Mouse (Mus musculus): ENCODE results near the gene Tmem30c. TPM values are rescaled to one million over a fixed set of nuclear protein-coding genes. Genes with fewer than 3 reads are reported as not detected.

The Tmem30c gene
- 0.18 and 0.43 TPM in 2 replicates for polyA plus RNA-seq (2015; fragmentation: Nextera tagmentation; extraction: Ambion mirVana)

- 78% methylated on average over 2 of the region's 2 CpGs for WGBS
- no peaks in the 10 kb centered on the region for H3K36me3 ChIP-seq
- H3K4me3 ChIP-seq = no peak within 1 kb of the TSS
- no peak for ATAC-seq (replicated peaks)
- no peak within 1 kb of the TSS for H3K4me2 ChIP-seq (replicated peaks)
- no peaks in the 10 kb centered on the region for H3K27me3 ChIP-seq
- H3K9ac ChIP-seq (replicated peaks) = no peak within 1 kb of the TSS
- H3K9me3 ChIP-seq = no peaks in the 10 kb centered on the region
- H3K27ac ChIP-seq (replicated peaks) = no peak within 1 kb of the TSS
- no peaks in the 10 kb centered on the region for H3K4me1 ChIP-seq
Observed at GRCm38 (mm10) chr16:57292765-57293164, at the start of gene Tmem30c. TSS of gene Tmem30c (minus strand) at chr16:57292865.

DNA sequence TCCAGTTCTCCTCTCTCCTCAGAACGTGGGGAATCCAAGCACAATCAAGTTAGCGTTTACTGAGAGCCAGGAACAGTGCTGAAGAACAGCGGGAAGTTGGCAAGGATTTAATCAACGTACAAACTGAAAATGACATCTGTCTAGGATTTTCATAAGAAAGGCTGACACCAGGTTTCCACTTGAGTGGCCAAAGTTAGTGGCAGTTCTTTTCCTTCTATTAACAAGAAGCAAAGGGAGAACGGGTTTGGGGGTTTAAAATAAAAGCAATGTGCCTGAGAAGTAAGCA, 47.9 kb upstream of the Tmem30c start:
- Histone ChIP-seq H3K27ac (replicated peaks) (no peak overlapping the region), H3K27me3 (no peaks in the 10 kb centered on the region), H3K9me3 (no peaks in the 10 kb centered on the region), H3K4me2 (replicated peaks) (no peak overlapping the region), H3K36me3 (no peaks in the 10 kb centered on the region), H3K4me3 (no peak overlapping the region), H3K9ac (replicated peaks) (no peak overlapping the region), H3K4me1 (no peaks in the 10 kb centered on the region)
- WGBS = 31% methylated on average over 5 of the region's 5 CpGs
- ATAC-seq (replicated peaks) = no peak

GRCm38 (mm10) chr16:57339765-57340612, 47.3 kb upstream of the Tmem30c start:
- no peaks in the 10 kb centered on the region for H3K9me3 ChIP-seq
- H3K9ac ChIP-seq (replicated peaks) = no peak overlapping the region
- H3K4me3 ChIP-seq = no peak overlapping the region
- no peak overlapping the region for H3K27ac ChIP-seq (replicated peaks)
- H3K27me3 ChIP-seq = no peaks in the 10 kb centered on the region
- WGBS = 88% methylated on average over 8 of the region's 8 CpGs
- H3K4me2 ChIP-seq (replicated peaks) = no peak overlapping the region
- no peaks in the 10 kb centered on the region for H3K4me1 ChIP-seq
- H3K36me3 ChIP-seq = no peaks in the 10 kb centered on the region
- ATAC-seq (replicated peaks) = peak; percentile 43; the same call in 1 of the 2 replicates

DNA sequence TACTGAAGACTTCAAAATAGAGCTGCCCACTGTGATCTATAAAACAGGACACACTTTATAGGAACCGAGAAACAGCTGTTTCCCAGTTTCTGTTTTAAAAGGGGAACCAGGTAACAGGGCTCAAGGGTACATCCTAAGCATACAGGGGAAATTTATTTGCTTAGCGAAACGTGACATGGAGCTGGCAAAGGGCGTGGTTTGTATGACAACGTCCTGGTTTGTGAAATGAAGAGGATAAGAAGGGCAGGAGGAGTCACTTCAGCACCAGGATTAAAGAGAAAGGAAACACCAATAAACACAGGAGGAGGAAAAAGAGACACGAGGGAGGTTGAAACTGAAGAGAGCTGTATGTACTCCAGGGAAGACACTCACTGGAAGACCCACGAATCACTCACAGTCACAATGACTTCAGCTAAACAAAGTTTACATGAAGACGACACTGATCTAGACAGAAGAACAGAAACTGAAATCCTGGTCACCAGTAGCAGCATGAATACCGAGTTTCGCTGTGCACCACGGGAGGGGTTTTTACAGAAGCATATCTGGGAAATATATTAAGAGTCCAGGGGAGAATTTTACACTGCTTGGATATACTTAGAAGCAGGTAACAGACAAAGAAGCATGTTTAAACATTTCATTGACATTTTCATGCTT, 44.2 kb upstream of the Tmem30c start:
- Histone ChIP-seq H3K36me3 (no peaks in the 10 kb centered on the region), H3K4me1 (no peaks in the 10 kb centered on the region), H3K4me2 (replicated peaks) (no peak overlapping the region), H3K27ac (replicated peaks) (no peak overlapping the region), H3K27me3 (no peaks in the 10 kb centered on the region), H3K9me3 (no peaks in the 10 kb centered on the region), H3K9ac (replicated peaks) (no peak overlapping the region), H3K4me3 (no peak overlapping the region)
- WGBS = 88% methylated on average over 11 of the region's 11 CpGs
- ATAC-seq (replicated peaks) = no peak

DNA sequence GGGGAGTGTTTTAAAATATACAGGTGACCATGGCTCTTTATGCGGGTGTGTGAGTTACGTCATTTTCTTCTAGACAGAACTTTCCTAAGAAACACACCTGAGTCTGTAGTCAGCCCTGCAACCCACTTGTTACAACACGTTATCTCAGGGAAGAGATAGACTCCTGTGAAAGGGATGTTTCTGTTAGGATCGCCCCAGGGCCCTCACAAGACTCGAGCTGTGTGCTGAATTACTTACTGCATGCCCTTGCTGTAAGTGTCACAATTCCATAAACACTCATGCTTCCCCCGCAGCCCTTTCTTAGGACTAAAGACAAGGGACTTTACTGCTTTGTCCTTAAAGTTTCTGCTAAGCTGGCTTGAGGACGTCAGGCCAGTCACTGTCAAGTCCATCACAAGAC, 39.6 kb upstream of the Tmem30c start:
- Histone ChIP-seq H3K9ac (replicated peaks) (no peak overlapping the region), H3K4me3 (no peak overlapping the region), H3K9me3 (no peaks in the 10 kb centered on the region), H3K4me2 (replicated peaks) (no peak overlapping the region), H3K4me1 (no peaks in the 10 kb centered on the region), H3K27me3 (no peaks in the 10 kb centered on the region), H3K27ac (replicated peaks) (no peak overlapping the region), H3K36me3 (no peaks in the 10 kb centered on the region)
- WGBS = 86% methylated on average over 7 of the region's 7 CpGs
- ATAC-seq (replicated peaks) = no peak

DNA sequence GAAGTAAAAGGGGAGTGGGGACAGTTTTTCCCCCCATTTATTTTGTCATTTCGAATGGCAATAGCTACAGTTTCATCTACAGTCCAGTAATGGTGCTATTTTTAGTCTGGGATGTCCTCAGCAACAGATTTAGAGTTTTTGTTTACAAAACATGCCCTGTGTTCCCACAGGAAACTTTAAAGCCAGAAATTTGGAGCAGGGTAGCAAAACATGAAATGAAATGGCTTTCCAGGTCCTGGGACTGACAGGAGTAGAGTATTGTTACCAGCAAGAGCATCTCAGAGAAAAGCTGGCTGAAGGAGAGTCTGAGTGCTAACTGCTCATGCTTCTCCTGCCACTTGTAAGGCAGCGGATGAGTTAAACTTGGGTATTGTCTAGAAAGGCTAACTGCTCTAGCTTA, 37.4 kb upstream of the Tmem30c start:
- H3K9me3 ChIP-seq = no peaks in the 10 kb centered on the region
- no peak for ATAC-seq (replicated peaks)
- H3K4me1 ChIP-seq = no peaks in the 10 kb centered on the region
- H3K27ac ChIP-seq (replicated peaks) = no peak overlapping the region
- H3K36me3 ChIP-seq = no peaks in the 10 kb centered on the region
- no peak overlapping the region for H3K9ac ChIP-seq (replicated peaks)
- WGBS = 73% methylated on average over 2 of the region's 2 CpGs
- H3K4me3 ChIP-seq = no peak overlapping the region
- no peaks in the 10 kb centered on the region for H3K27me3 ChIP-seq
- H3K4me2 ChIP-seq (replicated peaks) = no peak overlapping the region

GRCm38 (mm10) chr16:57329028-57329427, 36.4 kb upstream of the Tmem30c start:
- H3K4me2 ChIP-seq (replicated peaks) = no peak overlapping the region
- H3K4me3 ChIP-seq = no peak overlapping the region
- no peaks in the 10 kb centered on the region for H3K36me3 ChIP-seq
- H3K27ac ChIP-seq (replicated peaks) = no peak overlapping the region
- H3K9ac ChIP-seq (replicated peaks) = no peak overlapping the region
- ATAC-seq (replicated peaks) = no peak
- 87% methylated on average over 8 of the region's 8 CpGs for WGBS
- no peaks in the 10 kb centered on the region for H3K27me3 ChIP-seq
- no peaks in the 10 kb centered on the region for H3K9me3 ChIP-seq
- H3K4me1 ChIP-seq = no peaks in the 10 kb centered on the region

DNA sequence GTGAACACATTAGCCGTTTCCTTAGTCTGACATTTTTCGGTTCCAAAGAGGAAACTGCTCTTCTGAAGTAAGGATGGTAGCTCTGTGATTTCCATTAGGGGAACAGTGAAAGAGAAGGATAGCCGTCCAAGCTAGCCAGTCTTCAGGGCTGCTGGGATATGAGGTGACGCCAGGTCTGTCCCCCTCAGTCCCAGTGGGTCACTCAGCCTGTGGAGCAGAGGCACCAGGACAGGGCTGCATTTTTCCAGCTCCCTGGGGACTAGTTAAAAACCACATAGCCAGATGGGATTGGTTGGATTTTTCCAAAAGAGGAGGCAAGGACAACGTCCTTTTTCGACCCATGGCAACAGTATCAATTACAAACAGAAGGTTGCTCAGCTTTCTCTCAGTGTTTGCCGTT, 34.3 kb upstream of the Tmem30c start:
- Histone ChIP-seq H3K4me2 (replicated peaks) (no peak overlapping the region), H3K4me3 (no peak overlapping the region), H3K27me3 (no peaks in the 10 kb centered on the region), H3K9ac (replicated peaks) (no peak overlapping the region), H3K9me3 (no peaks in the 10 kb centered on the region), H3K36me3 (no peaks in the 10 kb centered on the region), H3K27ac (replicated peaks) (no peak overlapping the region), H3K4me1 (no peaks in the 10 kb centered on the region)
- WGBS = 87% methylated on average over 7 of the region's 7 CpGs
- ATAC-seq (replicated peaks) = no peak

- Histone ChIP-seq H3K27me3 (no peaks in the 10 kb centered on the region), H3K36me3 (no peaks in the 10 kb centered on the region), H3K9me3 (no peaks in the 10 kb centered on the region), H3K4me2 (replicated peaks) (no peak overlapping the region), H3K4me3 (no peak overlapping the region), H3K9ac (replicated peaks) (no peak overlapping the region), H3K27ac (replicated peaks) (no peak overlapping the region), H3K4me1 (no peaks in the 10 kb centered on the region)
- 57% methylated on average over 7 of the region's 7 CpGs for whole genome bisulfite sequencing
- ATAC-seq (replicated peaks) = no peak
Observed at GRCm38 (mm10) chr16:57319284-57320124, 26.8 kb upstream of the Tmem30c start.

- no peaks in the 10 kb centered on the region for H3K27me3 ChIP-seq
- no peak overlapping the region for H3K9ac ChIP-seq (replicated peaks)
- no peaks in the 10 kb centered on the region for H3K9me3 ChIP-seq
- no peak for ATAC-seq (replicated peaks)
- H3K4me2 ChIP-seq (replicated peaks) = no peak overlapping the region
- H3K27ac ChIP-seq (replicated peaks) = no peak overlapping the region
- no peaks in the 10 kb centered on the region for H3K36me3 ChIP-seq
- no peak overlapping the region for H3K4me3 ChIP-seq
- H3K4me1 ChIP-seq = 0 out of 2 replicates have a peak, but pooled peaks cover 2% of the 10 kb centered on the region
- WGBS = 86% methylated on average over 8 of the region's 8 CpGs
Observed at GRCm38 (mm10) chr16:57318637-57319125, 26.0 kb upstream of the Tmem30c start.

- H3K4me2 ChIP-seq (replicated peaks) = no peak overlapping the region
Observed at GRCm38 (mm10) chr16:57317882-57318636, 25.4 kb upstream of the Tmem30c start.

More at GRCm38 (mm10) chr16:57317882-57318636, 25.4 kb upstream of the Tmem30c start:
- no peak overlapping the region for H3K4me3 ChIP-seq
- 75% methylated on average over 13 of the region's 13 CpGs for WGBS
- H3K4me1 ChIP-seq = 0 out of 2 replicates have a peak, but pooled peaks cover 2% of the 10 kb centered on the region
- no peaks in the 10 kb centered on the region for H3K9me3 ChIP-seq
- no peaks in the 10 kb centered on the region for H3K36me3 ChIP-seq
- ATAC-seq (replicated peaks) = no peak
- H3K9ac ChIP-seq (replicated peaks) = no peak overlapping the region
- H3K27ac ChIP-seq (replicated peaks) = no peak overlapping the region
- no peaks in the 10 kb centered on the region for H3K27me3 ChIP-seq

Measured in forebrain, embryonic 15.5 days (tissue).